Mouse (Mus musculus) adrenal gland, postnatal 14 days (tissue): ENCODE data around the gene Rhd. TPM values are rescaled to one million over a fixed set of nuclear protein-coding genes. Genes with fewer than 3 reads are reported as not detected.

Experiments
- DNase-seq: peaks from one replicate; pipeline ENCODE4 v3.0.0; 2021; ENCODE audit warnings: mixed read lengths
- total RNA-seq: library from RNA; stranded (reverse); gene quantifications from 2 replicates; pipeline ENCODE4 v1.2.3, GENCODE M21; 2021

Gene Rhd
- total RNA-seq, 1 experiment from 2014 or later, result 8.4 TPM

- peak; percentile 71 for DNase-seq
Observed at GRCm38 (mm10) chr4:134937240-134938176, 73.2 kb downstream of the Rhd start.

- DNase-seq, result no peak
Observed at GRCm38 (mm10) chr4:134939900-134940299, 75.6 kb downstream of the Rhd start.

GRCm38 (mm10) chr4:134943758-134944538, 79.6 kb downstream of the Rhd start:
- DNase-seq, result no peak

Other genes with a start within 250 kb of the Rhd start
- 19.6 and 21.5 TPM in 2 replicates for gene Man1c1, start 160.2 kb upstream of the Rhd start, total RNA-seq
- gene Ldlrap1, start 96.5 kb upstream of the Rhd start, total RNA-seq, result 46.4 and 53.1 TPM in 2 replicates
- 35.3 and 35.6 TPM in 2 replicates for gene Maco1, start 11.2 kb upstream of the Rhd start, total RNA-seq
- gene Tmem50a, start 50.5 kb downstream of the Rhd start, total RNA-seq, result 215 and 225 TPM in 2 replicates
- gene Rsrp1, start 59.1 kb downstream of the Rhd start, total RNA-seq, result 394 and 402 TPM in 2 replicates
- 81.4 and 90.5 TPM in 2 replicates for gene Syf2, start 66.4 kb downstream of the Rhd start, total RNA-seq